Mouse (Mus musculus): ENCODE measurements around the gene Cyfip2. TPM values are rescaled to one million over a fixed set of nuclear protein-coding genes. Genes with fewer than 3 reads are reported as not detected.

Cyfip2 gene
- 10 to 100 TPM; 29.5 to 35.3 TPM for total RNA-seq (2021)

DNA sequence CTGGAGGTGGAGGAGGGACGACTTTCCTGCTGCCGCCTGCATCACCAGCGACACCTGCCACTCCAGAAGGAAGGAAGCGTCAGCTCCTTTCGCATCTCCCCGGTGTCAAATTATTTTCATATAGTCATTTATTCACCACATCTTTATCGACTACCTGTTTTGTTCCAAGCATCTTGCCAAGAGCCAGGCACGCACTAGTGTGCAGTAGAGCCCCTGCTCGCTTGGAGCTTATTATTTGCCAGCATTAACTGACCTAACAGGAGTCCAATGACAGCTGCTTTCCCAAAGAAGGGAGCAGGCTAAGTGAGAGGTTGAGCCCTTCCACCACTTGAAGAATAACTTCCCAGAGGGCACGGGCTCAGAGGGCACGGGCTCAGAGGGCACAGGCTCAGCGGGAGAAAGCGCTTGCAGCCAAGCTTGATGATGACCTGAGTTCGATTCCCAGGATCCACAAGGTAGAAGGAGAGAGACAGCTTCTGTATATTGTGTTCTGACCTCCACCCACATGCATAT is at the start of gene Cyfip2:
TSS of gene Cyfip2 (minus strand) at position 337 of the 513 bp plus-strand sequence.
- intact Hi-C loops (cut with DNase I), result no loop called here

GRCm38 (mm10) chr11:46360991-46361665 is 48.5 kb upstream of the Cyfip2 start:
- DNase-seq, result no peak
- intact Hi-C loops (cut with DNase I), result no loop called here

More for the DNA sequence above, at the start of gene Cyfip2:
- peak; percentile 33 to 41 for DNase-seq

- intact Hi-C loops (cut with DNase I), result no loop called here
- no peak for DNase-seq
These were observed 45.7 kb upstream of the Cyfip2 start for GRCm38 (mm10) chr11:46358369-46358768.

- intact Hi-C loops (cut with DNase I), result no loop called here
- DNase-seq, result no peak
These were observed 37.2 kb upstream of the Cyfip2 start for GRCm38 (mm10) chr11:46349681-46350410.

DNA sequence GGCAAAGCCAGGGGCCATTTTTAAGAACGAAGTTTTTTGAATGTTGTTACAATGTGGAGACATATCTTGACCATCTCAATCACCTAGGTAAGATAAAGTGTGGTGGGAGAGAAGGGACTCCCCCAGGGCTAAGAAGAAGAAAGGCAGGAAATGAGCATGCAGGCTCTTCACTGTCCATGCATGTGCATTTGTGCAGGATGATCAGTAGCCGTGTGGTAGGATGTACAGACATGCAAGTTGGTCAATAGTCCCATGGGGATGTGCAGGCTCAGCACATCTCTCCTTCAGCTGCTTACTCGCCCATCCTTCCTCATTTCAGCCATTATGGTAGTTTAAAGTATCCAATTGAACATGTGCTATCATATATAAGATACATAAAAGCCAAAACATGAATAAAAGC is 35.8 kb upstream of the Cyfip2 start:
- intact Hi-C loops (cut with DNase I), result no loop called here
- no peak for DNase-seq

- intact Hi-C loops (cut with DNase I), result no loop called here
- DNase-seq, result no peak
These were observed 35.1 kb upstream of the Cyfip2 start for GRCm38 (mm10) chr11:46347756-46348155.

DNA sequence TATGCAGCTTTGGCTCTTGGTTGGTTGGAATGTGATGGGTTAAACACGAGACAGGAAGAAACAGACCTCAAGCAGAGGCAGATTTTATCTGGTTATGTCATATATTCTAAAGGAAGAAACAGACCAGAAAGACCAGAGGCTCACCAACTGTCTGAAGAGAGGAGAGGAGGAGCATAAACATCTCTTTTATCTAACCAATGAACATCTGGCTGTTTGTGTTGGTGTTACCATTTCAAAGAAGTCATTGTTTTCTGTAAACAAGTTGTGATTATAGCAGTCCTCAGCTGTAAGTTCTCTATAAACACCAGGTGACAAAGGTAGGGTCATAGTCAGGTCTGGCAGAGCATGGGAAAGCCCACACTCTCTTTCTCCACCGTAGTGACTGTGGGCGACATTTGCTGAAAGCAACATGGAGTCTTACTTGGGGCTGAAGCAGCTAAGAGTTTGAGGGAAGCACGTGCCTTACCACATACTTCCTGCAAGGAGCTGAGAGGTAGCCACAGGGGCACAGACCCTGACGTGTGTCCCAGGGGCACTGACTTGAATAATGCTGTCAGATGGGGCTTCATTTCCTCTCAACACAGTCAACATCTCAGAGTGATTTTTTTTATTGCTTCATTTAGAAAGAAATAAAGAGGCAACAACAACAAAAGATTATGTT is 31.4 kb upstream of the Cyfip2 start:
- DNase-seq, result no peak
- intact Hi-C loops (cut with DNase I), result no loop called here

DNA sequence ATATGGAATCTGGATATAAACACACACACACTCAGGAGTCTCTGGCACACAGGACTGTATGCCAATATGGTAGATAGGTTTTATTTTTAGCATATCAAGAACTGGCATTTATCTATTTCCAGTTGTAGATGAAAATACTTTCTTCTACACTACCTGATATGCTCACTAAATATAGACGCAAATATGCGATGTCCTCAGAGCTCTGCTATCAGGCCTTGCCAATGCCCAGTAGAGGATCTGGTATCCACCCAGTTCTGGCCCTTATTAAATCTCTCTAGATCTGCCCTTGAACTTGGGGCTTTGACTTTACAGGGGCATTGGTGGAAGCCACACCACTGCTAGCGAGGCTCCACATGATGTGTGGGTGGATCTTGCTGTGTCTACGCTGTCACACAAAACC is 29.3 kb upstream of the Cyfip2 start:
- intact Hi-C loops (cut with DNase I), result no loop called here
- peak in 1 of 2 experiments; percentile 10 for DNase-seq

DNA sequence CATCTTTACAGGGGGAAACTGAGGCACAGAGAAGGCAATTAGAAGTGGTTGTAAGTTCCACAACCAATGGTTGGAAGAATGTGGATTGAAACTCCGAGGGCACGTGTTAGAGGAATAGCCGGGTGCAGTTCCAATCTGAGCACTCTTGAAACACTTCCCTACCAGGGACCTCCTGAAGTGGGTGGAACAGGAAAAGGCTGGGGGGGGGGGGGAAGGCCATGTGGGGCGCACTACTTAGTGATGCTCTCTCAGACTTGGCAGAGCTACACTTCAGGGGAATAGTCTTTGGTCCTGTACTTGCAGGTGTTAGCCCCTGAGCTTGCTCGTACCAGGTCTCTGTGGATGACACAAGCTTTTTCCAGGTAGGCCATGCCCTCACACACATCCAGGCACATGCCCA is 23.4 kb upstream of the Cyfip2 start:
- no peak for DNase-seq

DNA sequence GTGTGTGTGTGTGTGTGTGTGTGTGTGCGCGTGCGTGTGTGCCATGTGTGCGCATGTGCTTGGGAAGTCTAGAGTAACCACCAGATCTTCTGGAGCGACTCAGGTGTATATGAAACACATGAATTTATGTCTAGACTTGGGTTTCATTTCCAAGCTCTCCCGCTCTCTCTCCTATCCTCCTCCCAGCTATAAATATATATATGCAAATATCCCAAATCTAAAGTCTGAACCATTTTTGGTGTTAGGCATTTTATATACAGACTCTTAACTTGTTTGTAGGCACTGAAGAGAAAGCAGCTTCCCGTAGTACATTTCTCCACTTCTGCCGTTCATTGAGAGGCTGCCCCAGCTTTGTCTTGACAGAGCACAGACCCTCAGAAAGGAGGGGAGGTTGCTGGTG is 19.6 kb upstream of the Cyfip2 start:
- intact Hi-C loops (cut with DNase I), result no loop called here
- no peak for DNase-seq

More for the DNA sequence above, 23.4 kb upstream of the Cyfip2 start:
- intact Hi-C loops (cut with DNase I), result no loop called here

GRCm38 (mm10) chr11:46326271-46327015 is 13.8 kb upstream of the Cyfip2 start:
- intact Hi-C loops (cut with DNase I), result no loop called here
- DNase-seq, result no peak

GRCm38 (mm10) chr11:46321559-46321958 is 8.9 kb upstream of the Cyfip2 start:
- intact Hi-C loops (cut with DNase I), result no loop called here

GRCm38 (mm10) chr11:46314534-46314933 is 1.9 kb upstream of the Cyfip2 start:
- intact Hi-C loops (cut with DNase I), result no loop called here
- no peak for DNase-seq

More at GRCm38 (mm10) chr11:46321559-46321958, 8.9 kb upstream of the Cyfip2 start:
- DNase-seq, result no peak

- DNase-seq, result no peak
These were observed 1.2 kb upstream of the Cyfip2 start for GRCm38 (mm10) chr11:46313851-46314250.

GRCm38 (mm10) chr11:46311703-46312522 is 746 bp downstream of the Cyfip2 start:
- intact Hi-C loops (cut with DNase I), result no loop called here

More at GRCm38 (mm10) chr11:46313851-46314250, 1.2 kb upstream of the Cyfip2 start:
- intact Hi-C loops (cut with DNase I), result no loop called here

GRCm38 (mm10) chr11:46311181-46311702 is 1.4 kb downstream of the Cyfip2 start:
- intact Hi-C loops (cut with DNase I), result no loop called here
- peak; percentile 16 to 17 for DNase-seq

More at GRCm38 (mm10) chr11:46311703-46312522, 746 bp downstream of the Cyfip2 start:
- peak; percentile 50 to 53 for DNase-seq

GRCm38 (mm10) chr11:46310647-46311063 is 2.0 kb downstream of the Cyfip2 start:
- no peak for DNase-seq
- intact Hi-C loops (cut with DNase I), result no loop called here

DNA sequence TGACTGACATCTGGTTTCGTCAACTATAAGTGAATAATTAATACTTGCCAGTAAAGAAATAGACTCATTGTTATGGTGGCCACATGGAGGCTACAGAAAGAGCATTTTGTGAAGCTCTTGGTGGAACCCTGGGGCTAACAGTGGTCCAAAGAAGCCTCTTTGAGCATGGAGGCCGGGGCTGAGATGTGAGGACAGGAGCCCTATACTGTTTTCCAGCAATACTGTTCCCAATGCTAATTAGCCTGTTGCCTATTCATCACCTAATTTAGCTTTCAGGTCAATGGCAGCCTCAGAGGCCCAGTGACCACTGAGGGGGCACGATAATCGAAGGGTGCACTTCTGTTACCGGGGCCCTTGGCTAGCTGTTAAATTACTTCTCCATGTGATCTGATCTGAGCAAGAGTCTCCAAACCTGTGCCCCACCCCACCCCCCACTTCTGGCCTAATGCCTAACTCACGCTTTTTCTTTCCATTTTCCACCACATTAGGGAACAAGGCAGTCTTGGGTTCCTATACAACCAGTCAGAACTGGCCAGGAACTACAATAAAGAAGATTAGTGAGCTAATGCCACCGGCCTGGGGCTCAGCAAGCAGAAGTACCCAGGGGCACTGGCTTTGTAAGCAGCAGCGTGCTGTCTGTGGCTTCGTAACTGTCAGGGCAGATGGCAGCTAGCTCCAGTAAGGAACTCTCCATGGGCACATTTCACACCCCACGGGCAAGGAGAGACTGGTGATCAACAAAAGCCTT is 2.7 kb downstream of the Cyfip2 start:
- intact Hi-C loops (cut with DNase I), result no loop called here

More for the DNA sequence above, 2.7 kb downstream of the Cyfip2 start:
- no peak for DNase-seq

Measured in heart, postnatal 10 days (tissue).